Mouse (Mus musculus) stomach, embryonic 14.5 days (tissue): ENCODE measurements at regions not wholly inside any gene's neighbourhood (a gene's known extent, or its start where the extent isn't known, plus 50 kb on each side); places are given as distances from the start of the nearest gene placed in this dataset.

Experiments used
- ATAC-seq: fragments of 200-750 bp; cut with Nextera tagmentation; 2 replicates; pipeline ENCODE4 v1.8.0; 2017; ENCODE audit warnings: low read depth, moderate TSS enrichment; ENCODE audit not compliant: insufficient number of reproducible peaks, insufficient read depth, low FRiP score
- H3K27ac ChIP-seq: fragments of 300-500 bp; sonication (generic); 2 replicates; pipeline ENCODE4 v1.5.1; 2014; ENCODE audit warnings: mild to moderate bottlenecking, low read length, moderate library complexity, mixed read lengths
- H3K27me3 ChIP-seq: fragments of 300-500 bp; sonication (generic); 2 replicates; pipeline ENCODE4 v1.6.1; 2014; ENCODE audit warnings: low read length, control low read depth, mixed read lengths; ENCODE audit not compliant: control insufficient read depth, insufficient read depth
- H3K36me3 ChIP-seq: fragments of 300-500 bp; sonication (generic); 2 replicates; pipeline ENCODE4 v1.6.1; 2014; ENCODE audit warnings: mild to moderate bottlenecking, control low read depth, low read length, moderate library complexity, mixed read lengths; ENCODE audit not compliant: control insufficient read depth, insufficient read depth
- H3K4me1 ChIP-seq: fragments of 300-500 bp; sonication (generic); 2 replicates; pipeline ENCODE4 v1.6.1; 2014; ENCODE audit warnings: low read length, control low read depth, mixed read lengths; ENCODE audit not compliant: control insufficient read depth, insufficient read depth
- H3K4me2 ChIP-seq: fragments of 300-500 bp; sonication (generic); replicated peaks from 2 replicates; pipeline ENCODE4 v1.6.1; 2014; ENCODE audit warnings: low read depth, low read length, control low read depth
- H3K4me3 ChIP-seq: fragments of 300-500 bp; sonication (generic); 2 replicates; pipeline ENCODE4 v1.5.1; 2014; ENCODE audit warnings: low read depth, low read length, control low read depth
- H3K9ac ChIP-seq: fragments of 300-500 bp; sonication (generic); replicated peaks from 2 replicates; pipeline ENCODE4 v1.6.1; 2014; ENCODE audit warnings: low read depth, mild to moderate bottlenecking, control low read depth, low read length, moderate library complexity, mixed read lengths
- H3K9me3 ChIP-seq: fragments of 300-500 bp; sonication (generic); 2 replicates; pipeline ENCODE4 v1.6.1; 2016; ENCODE audit warnings: low read depth, low read length, control low read depth; ENCODE audit not compliant: control insufficient read depth
- WGBS: fragments of 180-500 bp; shearing (Covaris S2); extraction: QIAGEN DNeasy Blood & Tissue Kit; methylation state at CpG from one replicate; pipeline ENCODE4 v1.1.7; 2014; 5-methylcytosine and 5-hydroxymethylcytosine counted together

GRCm38 (mm10) chr9:43575659-43576058, 168.1 kb upstream of the Nectin1 start:
- 85% methylated on average over 6 of the region's 6 CpGs for WGBS

GRCm38 (mm10) chr9:43580653-43581052, 163.1 kb upstream of the Nectin1 start:
- no peak for ATAC-seq
- Histone ChIP-seq H3K27me3 (no peaks in the 10 kb centered on the region), H3K9me3 (no peaks in the 10 kb centered on the region), H3K27ac (no peak overlapping the region), H3K4me2 (no peak overlapping the region), H3K4me3 (no peak overlapping the region), H3K9ac (no peak overlapping the region), H3K36me3 (no peaks in the 10 kb centered on the region), H3K4me1 (no peaks in the 10 kb centered on the region)
- WGBS, result 46% methylated on average over 6 of the region's 6 CpGs

More at GRCm38 (mm10) chr9:43575659-43576058, 168.1 kb upstream of the Nectin1 start:
- no peak overlapping the region for H3K4me2 ChIP-seq
- H3K27me3 ChIP-seq, result no peaks in the 10 kb centered on the region
- no peak overlapping the region for H3K9ac ChIP-seq
- H3K4me3 ChIP-seq, result no peak overlapping the region
- no peaks in the 10 kb centered on the region for H3K9me3 ChIP-seq
- no peak for ATAC-seq
- no peak overlapping the region for H3K27ac ChIP-seq
- H3K4me1 ChIP-seq, result no peaks in the 10 kb centered on the region
- H3K36me3 ChIP-seq, result no peaks in the 10 kb centered on the region

- H3K9ac ChIP-seq, result no peak overlapping the region
- no peaks in the 10 kb centered on the region for H3K27me3 ChIP-seq
- no peak overlapping the region for H3K27ac ChIP-seq
- no peak for ATAC-seq
- no peak overlapping the region for H3K4me2 ChIP-seq
- no peak overlapping the region for H3K4me3 ChIP-seq
- no peaks in the 10 kb centered on the region for H3K4me1 ChIP-seq
- H3K9me3 ChIP-seq, result no peaks in the 10 kb centered on the region
- no peaks in the 10 kb centered on the region for H3K36me3 ChIP-seq
- WGBS, result 76% methylated on average over 6 of the region's 6 CpGs
Observed at GRCm38 (mm10) chr9:43585616-43586015, 158.2 kb upstream of the Nectin1 start.

GRCm38 (mm10) chr9:43593236-43593635, 150.5 kb upstream of the Nectin1 start:
- H3K4me1 ChIP-seq, result no peaks in the 10 kb centered on the region
- no peak overlapping the region for H3K9ac ChIP-seq
- WGBS, result 77% methylated on average over 6 of the region's 6 CpGs
- H3K27ac ChIP-seq, result no peak overlapping the region
- no peaks in the 10 kb centered on the region for H3K9me3 ChIP-seq
- H3K4me3 ChIP-seq, result no peak overlapping the region
- ATAC-seq, result no peak
- H3K4me2 ChIP-seq, result no peak overlapping the region
- H3K36me3 ChIP-seq, result no peaks in the 10 kb centered on the region
- no peaks in the 10 kb centered on the region for H3K27me3 ChIP-seq

- no peak overlapping the region for H3K4me2 ChIP-seq
- H3K9me3 ChIP-seq, result no peaks in the 10 kb centered on the region
- no peak overlapping the region for H3K9ac ChIP-seq
- no peak for ATAC-seq
- no peaks in the 10 kb centered on the region for H3K4me1 ChIP-seq
- WGBS, result 70% methylated on average over 3 of the region's 3 CpGs
- no peaks in the 10 kb centered on the region for H3K27me3 ChIP-seq
- no peak overlapping the region for H3K4me3 ChIP-seq
- H3K36me3 ChIP-seq, result no peaks in the 10 kb centered on the region
- H3K27ac ChIP-seq, result no peak overlapping the region
Observed at GRCm38 (mm10) chr9:43594814-43595213, 149.0 kb upstream of the Nectin1 start.

- Histone ChIP-seq H3K36me3 (no peaks in the 10 kb centered on the region), H3K4me1 (no peaks in the 10 kb centered on the region), H3K9me3 (no peaks in the 10 kb centered on the region), H3K27me3 (no peaks in the 10 kb centered on the region), H3K4me2 (no peak overlapping the region), H3K27ac (no peak overlapping the region), H3K4me3 (no peak overlapping the region), H3K9ac (no peak overlapping the region)
- WGBS, result 62% methylated on average over 4 of the region's 4 CpGs
- ATAC-seq, result no peak
Observed at GRCm38 (mm10) chr9:43595461-43595860, 148.3 kb upstream of the Nectin1 start.

GRCm38 (mm10) chr9:43600396-43600795, 143.4 kb upstream of the Nectin1 start:
- Histone ChIP-seq H3K36me3 (no peaks in the 10 kb centered on the region), H3K4me2 (no peak overlapping the region), H3K27ac (no peak overlapping the region), H3K4me3 (no peak overlapping the region), H3K27me3 (no peaks in the 10 kb centered on the region), H3K9ac (no peak overlapping the region), H3K9me3 (no peaks in the 10 kb centered on the region), H3K4me1 (no peaks in the 10 kb centered on the region)
- 63% methylated on average over 2 of the region's 2 CpGs for WGBS
- no peak for ATAC-seq

GRCm38 (mm10) chr9:43617632-43618031, 126.2 kb upstream of the Nectin1 start:
- Histone ChIP-seq H3K27me3 (no peaks in the 10 kb centered on the region), H3K9me3 (no peaks in the 10 kb centered on the region), H3K36me3 (no peaks in the 10 kb centered on the region), H3K4me1 (0 out of 2 replicates have a peak, but pooled peaks cover 3% of the 10 kb centered on the region), H3K9ac (no peak overlapping the region), H3K4me2 (no peak overlapping the region), H3K27ac (no peak overlapping the region), H3K4me3 (no peak overlapping the region)
- WGBS, result 4% methylated on average over 12 of the region's 12 CpGs
- no peak for ATAC-seq

GRCm38 (mm10) chr9:43627558-43627957, 116.2 kb upstream of the Nectin1 start:
- H3K9me3 ChIP-seq, result no peaks in the 10 kb centered on the region
- ATAC-seq, result no peak
- H3K36me3 ChIP-seq, result no peaks in the 10 kb centered on the region
- no peak overlapping the region for H3K27ac ChIP-seq
- H3K4me3 ChIP-seq, result no peak overlapping the region
- H3K9ac ChIP-seq, result no peak overlapping the region
- H3K4me1 ChIP-seq, result no peaks in the 10 kb centered on the region
- no peak overlapping the region for H3K4me2 ChIP-seq
- WGBS, result 31% methylated on average over 4 of the region's 4 CpGs
- no peaks in the 10 kb centered on the region for H3K27me3 ChIP-seq
